Mouse (Mus musculus): Measurements from ENCODE around the gene Jak1. TPM values are rescaled to one million over a fixed set of nuclear protein-coding genes. Genes with fewer than 3 reads are reported as not detected.
A peak's percentile ranks its signal among the peaks of the same experiment; 100 is the strongest.

The Jak1 gene
- polyA plus RNA-seq, 1 experiment from 2014 or later = 80.0 TPM

DNA sequence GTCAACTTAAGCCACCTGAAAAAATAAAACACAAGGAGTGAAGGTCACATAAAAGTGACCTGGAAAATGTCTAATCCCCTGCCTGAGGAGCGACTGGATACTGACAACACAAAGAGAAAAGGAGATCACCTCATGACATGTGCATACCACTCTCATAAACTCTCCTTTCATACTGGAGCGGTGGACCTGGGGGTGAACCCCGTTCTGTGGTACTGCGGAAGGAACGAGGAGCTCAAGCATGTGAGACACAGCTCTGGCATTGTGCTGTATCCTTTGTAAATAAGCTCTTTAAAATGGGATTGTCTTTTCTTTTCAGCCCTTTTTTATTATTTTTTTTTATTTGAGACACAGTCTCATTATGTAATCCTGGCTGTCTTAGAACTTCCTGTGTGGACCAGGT is 84.4 kb downstream of the Jak1 start:
- Histone ChIP-seq H3K4me2 (no peak overlapping the region), H3K36me3 (ENCODE audit: control insufficient read depth, insufficient read depth, low read length) (peaks cover 11% of the 10 kb centered on the region; the same call in 1 of the 2 replicates), H3K9me3 (ENCODE audit: control insufficient read depth, low read length) (no peaks in the 10 kb centered on the region), H3K27me3 (replicated peaks; ENCODE audit: control insufficient read depth, insufficient read depth, low read length) (no peaks in the 10 kb centered on the region), H3K27ac (ENCODE audit: low read depth, low read length) (no peak overlapping the region), H3K4me1 (replicated peaks; ENCODE audit: control insufficient read depth, insufficient read depth, low read length) (peaks cover 25% of the 10 kb centered on the region), H3K9ac (ENCODE audit: low read depth, low read length) (no peak overlapping the region), H3K4me3 (ENCODE audit: low read depth, low read length) (no peak overlapping the region)
- no peak for DNase-seq (ENCODE audit: low spot score)
- WGBS = 84% methylated on average over 5 of the region's 5 CpGs
- no peak for ATAC-seq (replicated peaks; ENCODE audit: low FRiP score)

DNA sequence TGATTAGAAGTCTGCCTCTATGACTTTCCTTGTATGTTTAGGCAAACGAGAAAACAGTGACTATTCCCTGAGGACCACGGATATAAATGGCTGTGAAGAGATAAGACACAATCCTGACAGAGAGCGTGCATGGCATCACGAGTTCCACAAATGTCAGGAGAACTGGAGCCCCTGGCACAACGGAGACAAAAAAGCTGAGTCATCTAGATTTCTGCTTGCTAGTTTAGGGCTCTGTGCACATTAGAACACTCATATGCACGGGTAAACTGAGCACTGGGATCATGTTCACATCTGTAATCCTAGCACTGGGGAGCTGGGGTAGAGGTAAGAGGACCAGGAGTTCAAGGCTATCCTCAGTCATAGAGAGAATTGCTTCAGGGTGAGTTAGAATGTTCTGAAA is 85.2 kb downstream of the Jak1 start:
- ATAC-seq (replicated peaks; ENCODE audit: low FRiP score) (no peak), DNase-seq (ENCODE audit: low spot score) (no peak)
- Histone ChIP-seq H3K4me3 (ENCODE audit: low read depth, low read length) (no peak overlapping the region), H3K27ac (ENCODE audit: low read depth, low read length) (no peak overlapping the region), H3K9ac (ENCODE audit: low read depth, low read length) (no peak overlapping the region), H3K36me3 (ENCODE audit: control insufficient read depth, insufficient read depth, low read length) (peaks cover 13% of the 10 kb centered on the region), H3K4me2 (no peak overlapping the region), H3K27me3 (replicated peaks; ENCODE audit: control insufficient read depth, insufficient read depth, low read length) (no peaks in the 10 kb centered on the region), H3K9me3 (ENCODE audit: control insufficient read depth, low read length) (no peaks in the 10 kb centered on the region), H3K4me1 (replicated peaks; ENCODE audit: control insufficient read depth, insufficient read depth, low read length) (peaks cover 29% of the 10 kb centered on the region)
- 45% methylated on average over 6 of the region's 6 CpGs for WGBS

DNA sequence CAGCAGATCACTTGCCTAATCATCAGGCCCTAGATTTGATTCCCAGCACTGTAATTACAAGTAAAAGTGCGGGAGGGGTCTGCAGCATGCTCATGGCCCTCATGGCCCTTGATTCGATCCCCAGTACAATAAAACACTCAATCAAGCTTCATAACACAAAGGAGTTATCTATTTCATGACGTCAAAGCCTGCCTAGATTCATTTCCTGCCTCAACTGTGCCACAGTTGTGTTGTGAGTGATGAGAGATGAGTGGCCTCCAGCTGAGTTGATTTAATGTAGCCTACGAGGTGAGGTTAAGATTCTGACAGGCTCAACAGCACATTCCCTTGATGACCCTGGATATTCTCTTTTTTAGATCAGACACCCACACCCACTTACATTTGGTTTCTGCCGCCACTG is 86.0 kb downstream of the Jak1 start:
- H3K27me3 ChIP-seq (replicated peaks; ENCODE audit: control insufficient read depth, insufficient read depth, low read length) = no peaks in the 10 kb centered on the region
- DNase-seq (ENCODE audit: low spot score) (no peak), ATAC-seq (replicated peaks; ENCODE audit: low FRiP score) (no peak)
- H3K36me3 ChIP-seq (ENCODE audit: control insufficient read depth, insufficient read depth, low read length) = peaks cover 16% of the 10 kb centered on the region
- WGBS = 76% methylated on average over 5 of the region's 5 CpGs
- no peak overlapping the region for H3K4me2 ChIP-seq
- no peaks in the 10 kb centered on the region for H3K9me3 ChIP-seq (ENCODE audit: control insufficient read depth, low read length)
- peaks cover 29% of the 10 kb centered on the region for H3K4me1 ChIP-seq (replicated peaks; ENCODE audit: control insufficient read depth, insufficient read depth, low read length)
- no peak overlapping the region for H3K4me3 ChIP-seq (ENCODE audit: low read depth, low read length)
- H3K27ac ChIP-seq (ENCODE audit: low read depth, low read length) = no peak overlapping the region
- H3K9ac ChIP-seq (ENCODE audit: low read depth, low read length) = no peak overlapping the region

DNA sequence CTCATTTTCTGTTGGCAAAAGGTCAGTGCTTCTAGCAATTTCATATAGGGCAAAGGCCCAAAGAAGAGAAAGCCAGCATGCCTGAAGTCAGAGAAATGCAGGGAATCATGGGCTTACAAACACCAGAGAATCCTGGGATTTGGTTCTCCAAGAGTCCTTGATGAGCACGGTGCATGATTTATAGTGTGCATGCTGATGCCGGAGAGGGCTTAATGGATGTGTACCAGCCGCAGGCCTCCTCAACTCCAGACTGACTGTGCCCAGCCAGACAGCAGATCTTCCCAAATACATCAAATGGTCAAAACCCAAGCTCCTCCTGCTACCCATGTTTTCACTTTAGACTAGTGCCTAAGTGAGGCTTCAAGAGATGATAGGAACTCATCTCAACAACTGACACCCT is 87.3 kb downstream of the Jak1 start:
- ATAC-seq (replicated peaks; ENCODE audit: low FRiP score) (no peak), DNase-seq (ENCODE audit: low spot score) (no peak)
- Histone ChIP-seq H3K36me3 (ENCODE audit: control insufficient read depth, insufficient read depth, low read length) (peaks cover 15% of the 10 kb centered on the region), H3K27ac (ENCODE audit: low read depth, low read length) (no peak overlapping the region), H3K4me2 (no peak overlapping the region), H3K9me3 (ENCODE audit: control insufficient read depth, low read length) (no peaks in the 10 kb centered on the region), H3K4me3 (ENCODE audit: low read depth, low read length) (no peak overlapping the region), H3K27me3 (replicated peaks; ENCODE audit: control insufficient read depth, insufficient read depth, low read length) (no peaks in the 10 kb centered on the region), H3K9ac (ENCODE audit: low read depth, low read length) (no peak overlapping the region), H3K4me1 (replicated peaks; ENCODE audit: control insufficient read depth, insufficient read depth, low read length) (peaks cover 25% of the 10 kb centered on the region)
- 72% methylated on average over 3 of the region's 3 CpGs for WGBS

DNA sequence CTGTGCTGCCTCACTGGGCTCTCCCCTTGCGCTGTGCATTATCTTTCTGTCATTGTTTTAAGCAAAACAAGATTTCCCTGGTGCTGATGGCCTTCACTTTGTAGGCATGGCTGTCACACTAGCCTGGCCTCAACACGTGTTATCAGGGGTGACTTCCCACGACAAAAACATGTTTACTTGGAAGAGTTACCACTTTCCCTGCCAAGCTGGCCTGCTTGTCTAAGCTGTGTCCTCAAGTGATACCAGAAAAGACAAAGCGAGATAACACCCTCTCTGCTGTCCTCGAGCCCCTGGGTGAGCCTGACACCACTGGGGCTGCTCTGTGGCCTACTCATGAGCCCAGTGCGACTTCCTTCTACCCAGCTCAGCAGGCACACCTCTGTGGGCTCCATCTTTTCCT is 89.0 kb downstream of the Jak1 start:
- Histone ChIP-seq H3K27me3 (replicated peaks; ENCODE audit: control insufficient read depth, insufficient read depth, low read length) (no peaks in the 10 kb centered on the region), H3K9me3 (ENCODE audit: control insufficient read depth, low read length) (no peaks in the 10 kb centered on the region), H3K4me1 (replicated peaks; ENCODE audit: control insufficient read depth, insufficient read depth, low read length) (peaks cover 24% of the 10 kb centered on the region), H3K4me2 (no peak overlapping the region), H3K27ac (ENCODE audit: low read depth, low read length) (peak overlapping the region; percentile 59), H3K36me3 (ENCODE audit: control insufficient read depth, insufficient read depth, low read length) (peaks cover 15% of the 10 kb centered on the region), H3K9ac (ENCODE audit: low read depth, low read length) (no peak overlapping the region), H3K4me3 (ENCODE audit: low read depth, low read length) (no peak overlapping the region)
- WGBS = 30% methylated on average over 6 of the region's 6 CpGs
- peak; percentile 43 for DNase-seq (ENCODE audit: low spot score)
- ATAC-seq (replicated peaks; ENCODE audit: low FRiP score) = peak; percentile 91

DNA sequence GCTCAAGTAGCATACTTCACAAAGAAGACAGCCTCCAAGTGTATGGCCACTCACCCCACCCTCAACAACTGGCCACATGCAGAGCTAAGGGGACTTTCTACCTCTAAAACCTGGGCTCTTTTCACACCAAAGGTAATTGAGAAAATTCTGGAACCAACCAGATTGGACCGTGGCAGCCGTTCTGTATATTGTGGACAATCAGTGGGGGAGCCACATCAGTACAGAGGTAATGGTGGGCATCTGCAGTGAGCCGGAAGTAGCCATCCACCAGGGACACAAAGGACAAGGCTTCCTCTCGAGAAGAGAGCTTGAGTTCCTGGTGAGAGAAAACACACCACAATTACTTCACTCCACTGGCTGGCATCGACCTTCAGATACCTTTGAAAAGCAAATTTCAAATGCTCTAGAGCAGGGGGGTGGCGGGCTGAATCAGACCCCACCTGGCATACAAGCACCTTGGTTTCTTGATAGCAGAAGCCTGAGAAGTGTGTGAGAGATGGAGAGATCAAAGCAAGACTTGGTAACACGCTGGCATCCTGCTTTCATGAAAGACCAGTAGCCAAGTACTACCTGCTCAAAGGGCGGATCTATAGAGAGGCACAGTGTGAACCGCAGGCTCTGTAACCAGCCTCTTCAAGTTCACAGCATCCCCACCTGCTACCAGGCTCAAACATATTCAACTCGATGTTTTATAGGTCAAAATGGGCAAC is 90.0 kb downstream of the Jak1 start:
- H3K9ac ChIP-seq (ENCODE audit: low read depth, low read length) = no peak overlapping the region
- H3K9me3 ChIP-seq (ENCODE audit: control insufficient read depth, low read length) = no peaks in the 10 kb centered on the region
- no peak overlapping the region for H3K4me3 ChIP-seq (ENCODE audit: low read depth, low read length)
- 87% methylated on average over 10 of the region's 10 CpGs for WGBS
- DNase-seq (ENCODE audit: low spot score) = no peak
- peaks cover 17% of the 10 kb centered on the region for H3K4me1 ChIP-seq (replicated peaks; ENCODE audit: control insufficient read depth, insufficient read depth, low read length)
- no peaks in the 10 kb centered on the region for H3K27me3 ChIP-seq (replicated peaks; ENCODE audit: control insufficient read depth, insufficient read depth, low read length)
- H3K4me2 ChIP-seq = no peak overlapping the region
- no peak overlapping the region for H3K27ac ChIP-seq (ENCODE audit: low read depth, low read length)
- ATAC-seq (replicated peaks; ENCODE audit: low FRiP score) = no peak
- H3K36me3 ChIP-seq (ENCODE audit: control insufficient read depth, insufficient read depth, low read length) = peaks cover 21% of the 10 kb centered on the region

DNA sequence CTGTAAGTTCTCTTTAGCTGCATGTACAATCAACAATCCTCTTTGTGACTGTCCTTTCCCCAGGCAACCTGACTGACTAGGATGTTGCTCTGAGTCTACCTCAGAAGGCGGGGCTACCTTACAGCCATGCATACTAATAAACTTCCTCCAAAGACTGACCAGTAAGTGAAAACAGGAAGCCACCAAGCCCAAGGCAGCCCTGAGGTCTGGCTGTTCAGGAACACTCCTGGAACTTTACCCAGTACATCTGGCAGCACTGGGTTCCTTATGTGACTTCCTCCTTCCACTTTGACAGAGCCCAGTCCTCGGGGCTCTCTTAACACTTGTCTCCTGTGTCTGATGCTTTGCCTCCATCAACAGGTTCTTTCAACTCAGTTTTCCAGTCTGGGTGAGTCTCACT is 92.3 kb downstream of the Jak1 start:
- Histone ChIP-seq H3K27ac (ENCODE audit: low read depth, low read length) (no peak overlapping the region), H3K36me3 (ENCODE audit: control insufficient read depth, insufficient read depth, low read length) (peaks cover 15% of the 10 kb centered on the region), H3K9ac (ENCODE audit: low read depth, low read length) (no peak overlapping the region), H3K4me3 (ENCODE audit: low read depth, low read length) (no peak overlapping the region), H3K27me3 (replicated peaks; ENCODE audit: control insufficient read depth, insufficient read depth, low read length) (no peaks in the 10 kb centered on the region), H3K4me2 (no peak overlapping the region), H3K9me3 (ENCODE audit: control insufficient read depth, low read length) (no peaks in the 10 kb centered on the region), H3K4me1 (replicated peaks; ENCODE audit: control insufficient read depth, insufficient read depth, low read length) (peaks cover 12% of the 10 kb centered on the region)
- ATAC-seq (replicated peaks; ENCODE audit: low FRiP score) (no peak), DNase-seq (ENCODE audit: low spot score) (no peak)
- 62% methylated on average over 2 of the region's 2 CpGs for WGBS

DNA sequence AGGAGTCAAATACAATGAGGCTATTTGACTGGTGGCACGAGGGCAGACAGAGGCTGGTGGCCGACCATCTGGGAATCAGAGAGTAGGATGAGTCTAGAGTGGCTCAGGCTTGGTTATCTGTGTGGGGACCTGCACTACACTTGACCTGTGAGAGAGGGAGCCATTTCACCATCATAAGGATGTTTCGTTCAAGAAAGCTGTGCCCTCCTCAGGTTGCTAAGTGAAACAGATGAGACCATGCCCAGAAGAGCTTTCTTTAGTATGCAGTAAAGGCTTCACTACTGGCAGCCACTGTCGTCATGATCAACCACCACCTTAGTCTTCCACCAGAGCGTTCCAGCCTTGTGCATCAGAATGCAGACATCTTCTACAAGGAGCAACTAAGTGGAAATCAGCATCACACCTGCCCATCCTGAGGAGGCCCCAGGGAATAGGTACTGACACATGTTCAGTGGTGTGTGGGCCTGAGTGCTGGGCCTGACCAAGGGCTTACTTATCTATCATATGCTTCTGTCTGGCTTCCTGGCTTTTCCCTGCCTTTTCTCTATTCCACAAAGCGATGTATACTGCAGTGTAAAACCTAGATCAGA is 96.8 kb downstream of the Jak1 start:
- Histone ChIP-seq H3K4me1 (replicated peaks; ENCODE audit: control insufficient read depth, insufficient read depth, low read length) (no peaks in the 10 kb centered on the region; the same call in 1 of the 2 replicates), H3K4me2 (no peak overlapping the region), H3K4me3 (ENCODE audit: low read depth, low read length) (no peak overlapping the region), H3K27me3 (replicated peaks; ENCODE audit: control insufficient read depth, insufficient read depth, low read length) (no peaks in the 10 kb centered on the region), H3K9ac (ENCODE audit: low read depth, low read length) (no peak overlapping the region), H3K9me3 (ENCODE audit: control insufficient read depth, low read length) (no peaks in the 10 kb centered on the region), H3K27ac (ENCODE audit: low read depth, low read length) (no peak overlapping the region), H3K36me3 (ENCODE audit: control insufficient read depth, insufficient read depth, low read length) (peaks cover 17% of the 10 kb centered on the region; the same call in 1 of the 2 replicates)
- ATAC-seq (replicated peaks; ENCODE audit: low FRiP score) = peak; percentile 57
- 48% methylated on average over 6 of the region's 6 CpGs for WGBS
- no peak for DNase-seq (ENCODE audit: low spot score)

DNA sequence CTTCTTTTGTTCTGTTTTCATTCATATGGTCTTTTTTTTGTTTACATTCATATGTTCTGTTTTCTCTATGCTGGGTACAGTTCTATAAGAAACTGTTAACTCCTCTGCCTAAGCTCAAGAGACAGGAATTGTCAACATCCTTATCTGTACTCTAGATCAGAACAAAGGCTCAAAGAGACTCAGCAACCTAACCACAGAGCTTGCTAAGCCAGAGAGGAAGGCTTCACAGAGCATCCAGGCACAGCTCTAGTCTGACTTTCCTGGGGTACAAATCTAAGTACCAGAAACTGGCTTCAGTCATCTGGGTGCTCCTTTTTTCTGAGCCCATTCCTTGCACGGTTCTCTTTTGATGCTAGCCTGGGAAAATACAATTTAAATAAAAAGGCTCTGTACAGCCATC is 97.3 kb downstream of the Jak1 start:
- Histone ChIP-seq H3K4me1 (replicated peaks; ENCODE audit: control insufficient read depth, insufficient read depth, low read length) (no peaks in the 10 kb centered on the region; the same call in 1 of the 2 replicates), H3K4me2 (no peak overlapping the region), H3K27me3 (replicated peaks; ENCODE audit: control insufficient read depth, insufficient read depth, low read length) (no peaks in the 10 kb centered on the region), H3K9ac (ENCODE audit: low read depth, low read length) (no peak overlapping the region), H3K27ac (ENCODE audit: low read depth, low read length) (no peak overlapping the region), H3K36me3 (ENCODE audit: control insufficient read depth, insufficient read depth, low read length) (peaks cover 17% of the 10 kb centered on the region; the same call in 1 of the 2 replicates), H3K9me3 (ENCODE audit: control insufficient read depth, low read length) (no peaks in the 10 kb centered on the region), H3K4me3 (ENCODE audit: low read depth, low read length) (no peak overlapping the region)
- 70% methylated on average over 1 of the region's 1 CpGs for WGBS
- no peak for DNase-seq (ENCODE audit: low spot score)
- ATAC-seq (replicated peaks; ENCODE audit: low FRiP score) = no peak
